Mouse (Mus musculus) hindbrain, embryonic 11.5 days (tissue): ENCODE data around the gene Inha. TPM values are rescaled to one million over a fixed set of nuclear protein-coding genes. Genes with fewer than 3 reads are reported as not detected.

ENCODE experiments used
- ATAC-seq: fragments of 200-750 bp; cut with Nextera tagmentation; 2 replicates; pipeline ENCODE4 v1.8.0; 2017; ENCODE audit warnings: mild to moderate bottlenecking, moderate TSS enrichment, moderate library complexity; ENCODE audit not compliant: low FRiP score
- DNase-seq: peaks from one replicate; pipeline ENCODE4 v3.0.0-alpha.2; 2015; ENCODE audit warnings: low spot score
- H3K27ac ChIP-seq: fragments of 300-500 bp; sonication (generic); 2 replicates; pipeline ENCODE4 v1.5.1; 2014; ENCODE audit warnings: mild to moderate bottlenecking, low read depth, low read length
- H3K27me3 ChIP-seq: fragments of 300-500 bp; sonication (generic); 2 replicates; pipeline ENCODE4 v1.6.1; 2014; ENCODE audit warnings: mild to moderate bottlenecking, low read length, moderate library complexity, mixed read lengths; ENCODE audit not compliant: control insufficient read depth, insufficient read depth
- H3K36me3 ChIP-seq: fragments of 300-500 bp; sonication (generic); 2 replicates; pipeline ENCODE4 v1.6.1; 2014; ENCODE audit warnings: mild to moderate bottlenecking, low read length, moderate library complexity, mixed read lengths; ENCODE audit not compliant: control insufficient read depth, insufficient read depth
- H3K4me1 ChIP-seq: fragments of 300-500 bp; sonication (generic); replicated peaks from 2 replicates; pipeline ENCODE4 v1.6.1; 2014; ENCODE audit warnings: low read length, mixed read lengths; ENCODE audit not compliant: control insufficient read depth, insufficient read depth
- H3K4me2 ChIP-seq: fragments of 300-500 bp; sonication (generic); replicated peaks from 2 replicates; pipeline ENCODE4 v1.6.1; 2014; ENCODE audit warnings: mild to moderate bottlenecking, low read depth, low read length
- H3K4me3 ChIP-seq: fragments of 300-500 bp; sonication (generic); 2 replicates; pipeline ENCODE4 v1.5.1; 2014; ENCODE audit warnings: low read depth, low read length
- H3K9ac ChIP-seq: fragments of 300-500 bp; sonication (generic); 2 replicates; pipeline ENCODE4 v1.6.1; 2014; ENCODE audit warnings: low read depth, low read length
- H3K9me3 ChIP-seq: fragments of 300-500 bp; sonication (generic); 2 replicates; pipeline ENCODE4 v1.6.1; 2016; ENCODE audit warnings: low read length; ENCODE audit not compliant: control insufficient read depth
- WGBS: fragments of 180-500 bp; shearing (Covaris S2); extraction: QIAGEN DNeasy Blood & Tissue Kit; methylation state at CpG from one replicate; pipeline ENCODE4 v1.1.7; 2014; 5-methylcytosine and 5-hydroxymethylcytosine counted together
- polyA plus RNA-seq: library from polyadenylated mRNA; unstranded; fragments of >200 nt; fragmentation: Nextera tagmentation; extraction: Ambion mirVana; gene quantifications from 2 replicates; pipeline ENCODE4 v1.2.1, GENCODE M21; 2014

Inha gene
- polyA plus RNA-seq, 1 experiment from 2014 or later: 2.0 TPM

GRCm38 (mm10) chr1:75521321-75522031 is 14.6 kb downstream of the Inha start, which contains the start of gene Stk11ip:
TSS of gene Stk11ip (plus strand) at chr1:75521529.
- ATAC-seq: peak; percentile 97
- WGBS: under 1% methylated on average over 46 of the region's 46 CpGs

DNA sequence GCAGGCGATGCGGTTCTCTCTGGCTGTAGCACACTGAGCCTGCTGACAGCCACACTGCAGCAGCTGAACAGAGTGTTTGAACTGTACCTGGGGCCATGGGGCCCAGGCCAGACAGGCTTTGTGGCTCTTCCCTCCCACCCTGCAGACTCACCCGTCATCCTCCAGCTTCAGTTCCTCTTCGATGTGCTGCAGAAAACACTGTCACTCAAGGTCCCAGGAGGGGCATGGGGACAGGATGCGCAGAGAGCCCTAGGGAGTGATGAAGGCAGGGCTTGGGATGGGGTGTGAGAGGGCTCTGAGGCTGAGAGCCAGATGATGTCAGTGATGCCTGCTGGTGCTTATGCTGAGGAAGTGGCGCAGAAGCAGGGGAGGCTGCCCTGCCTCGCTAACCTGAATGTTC is 17.8 kb downstream of the Inha start:
- Histone ChIP-seq H3K4me1 (no peaks in the 10 kb centered on the region), H3K4me2 (no peak overlapping the region), H3K9ac (no peak overlapping the region), H3K36me3 (0 out of 2 replicates have a peak, but pooled peaks cover 4% of the 10 kb centered on the region), H3K4me3 (no peak overlapping the region), H3K9me3 (no peaks in the 10 kb centered on the region), H3K27ac (no peak overlapping the region), H3K27me3 (no peaks in the 10 kb centered on the region)
- no peak for DNase-seq
- no peak for ATAC-seq
- WGBS: 93% methylated on average over 7 of the region's 7 CpGs

More at GRCm38 (mm10) chr1:75521321-75522031, 14.6 kb downstream of the Inha start, which contains the start of gene Stk11ip:
- no peaks in the 10 kb centered on the region for H3K9me3 ChIP-seq
- no peaks in the 10 kb centered on the region for H3K36me3 ChIP-seq
- H3K27me3 ChIP-seq: no peaks in the 10 kb centered on the region
- H3K27ac ChIP-seq: peak within 1 kb of the TSS; percentile 80
- peak within 1 kb of the TSS; percentile 51 for H3K9ac ChIP-seq
- peak within 1 kb of the TSS; percentile 56 for H3K4me2 ChIP-seq
- DNase-seq: peak; percentile 98
- no peaks in the 10 kb centered on the region for H3K4me1 ChIP-seq
- peak within 1 kb of the TSS; percentile 65 for H3K4me3 ChIP-seq

DNA sequence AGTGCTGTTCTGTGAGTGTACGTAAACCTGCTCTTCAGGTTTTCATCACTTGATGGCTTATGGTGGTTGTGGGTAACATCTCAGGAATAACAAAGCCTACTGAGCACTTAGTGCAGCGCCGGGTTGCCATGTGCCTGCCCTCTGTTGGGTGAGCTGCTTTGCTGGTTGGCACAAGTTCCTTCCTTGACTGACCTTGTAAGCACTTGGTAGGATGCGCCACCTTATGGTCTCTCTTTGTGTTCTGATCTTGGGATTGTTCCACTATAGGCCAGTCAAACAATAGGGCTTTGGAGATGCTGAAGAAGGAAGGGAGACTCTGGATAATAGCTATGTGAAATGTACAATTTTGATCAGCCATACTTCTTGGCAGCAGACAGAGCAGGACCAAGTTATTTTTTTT is 23.7 kb downstream of the Inha start:
- 82% methylated on average over 4 of the region's 4 CpGs for WGBS
- ATAC-seq (no peak), DNase-seq (no peak)
- Histone ChIP-seq H3K27ac (no peak overlapping the region), H3K36me3 (0 out of 2 replicates have a peak, but pooled peaks cover 4% of the 10 kb centered on the region), H3K4me2 (no peak overlapping the region), H3K27me3 (no peaks in the 10 kb centered on the region), H3K4me1 (no peaks in the 10 kb centered on the region), H3K4me3 (no peak overlapping the region), H3K9ac (no peak overlapping the region), H3K9me3 (no peaks in the 10 kb centered on the region)

DNA sequence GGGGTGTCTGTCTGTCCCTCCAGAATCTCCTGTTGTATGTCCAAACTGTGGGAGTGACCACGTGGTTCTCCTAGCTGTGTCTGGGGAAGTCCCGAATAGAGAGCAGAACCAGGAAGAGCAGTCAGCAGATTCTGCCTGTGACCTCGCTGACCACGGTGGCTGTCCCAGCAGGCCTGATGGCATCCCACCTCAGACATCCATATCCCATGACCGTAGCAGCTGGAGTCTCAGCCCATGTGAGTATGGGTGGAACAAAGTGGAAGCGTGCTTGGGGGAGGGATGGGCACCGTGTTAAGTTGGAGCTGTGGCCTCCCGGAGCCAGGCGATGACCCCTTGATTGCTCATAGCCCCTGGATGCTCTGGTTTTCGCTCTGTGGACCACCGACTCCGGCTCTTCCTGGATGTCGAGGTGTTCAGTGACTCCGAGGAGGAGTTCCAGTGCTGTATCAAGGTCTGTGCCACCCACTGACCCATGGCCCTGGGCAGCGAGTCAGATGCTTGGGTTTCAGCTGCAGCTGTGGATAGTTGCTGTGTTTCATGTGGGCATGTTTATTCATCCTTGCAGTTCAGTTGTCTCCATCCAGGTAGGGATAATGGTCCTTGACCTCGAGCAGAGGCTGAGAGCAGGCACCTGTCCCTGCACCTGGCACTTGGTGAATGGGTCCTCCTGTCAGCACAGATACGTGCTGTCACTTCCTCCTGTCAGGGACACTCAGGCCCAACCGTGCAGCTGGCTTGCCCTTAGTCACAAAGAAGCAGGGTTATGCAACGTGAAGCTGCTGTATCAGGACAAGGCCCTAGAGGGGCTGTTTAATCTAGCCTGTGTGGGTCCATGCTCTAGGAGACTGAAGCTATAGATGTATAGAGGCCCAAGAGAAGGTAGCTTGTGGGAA is 25.6 kb downstream of the Inha start:
- Histone ChIP-seq H3K4me3 (no peak overlapping the region), H3K27ac (no peak overlapping the region), H3K4me2 (no peak overlapping the region), H3K9me3 (no peaks in the 10 kb centered on the region), H3K36me3 (no peaks in the 10 kb centered on the region), H3K27me3 (no peaks in the 10 kb centered on the region), H3K4me1 (no peaks in the 10 kb centered on the region), H3K9ac (no peak overlapping the region)
- WGBS: 91% methylated on average over 19 of the region's 19 CpGs
- DNase-seq (no peak), ATAC-seq (no peak)

GRCm38 (mm10) chr1:75533325-75534252 is 26.7 kb downstream of the Inha start:
- no peak overlapping the region for H3K4me2 ChIP-seq
- no peak for ATAC-seq
- no peak overlapping the region for H3K4me3 ChIP-seq
- H3K27me3 ChIP-seq: no peaks in the 10 kb centered on the region
- no peaks in the 10 kb centered on the region for H3K9me3 ChIP-seq
- H3K9ac ChIP-seq: no peak overlapping the region
- no peaks in the 10 kb centered on the region for H3K4me1 ChIP-seq
- no peaks in the 10 kb centered on the region for H3K36me3 ChIP-seq
- H3K27ac ChIP-seq: no peak overlapping the region
- WGBS: 84% methylated on average over 19 of the region's 19 CpGs
- DNase-seq: no peak

DNA sequence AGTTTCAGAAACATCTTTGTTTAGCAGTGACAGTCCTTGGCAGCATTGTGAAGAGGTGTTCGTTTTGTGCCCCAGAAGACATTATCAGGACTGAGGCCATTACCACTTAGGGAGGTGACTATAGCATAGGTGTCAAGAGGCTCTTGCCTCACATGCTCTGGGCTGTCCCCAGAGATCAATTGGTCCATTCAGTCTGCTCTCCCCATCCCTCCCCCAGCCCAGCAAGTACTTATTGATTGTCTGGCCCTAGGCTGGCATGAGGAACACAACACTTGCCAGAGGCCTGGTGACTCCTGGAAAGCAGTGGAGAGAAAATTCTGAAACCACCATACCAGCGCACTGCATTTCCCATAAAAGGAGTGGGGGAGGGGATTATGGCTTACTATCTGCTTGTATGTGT is 30.7 kb downstream of the Inha start:
- DNase-seq (no peak), ATAC-seq (no peak)
- no peak overlapping the region for H3K4me2 ChIP-seq
- no peaks in the 10 kb centered on the region for H3K36me3 ChIP-seq
- WGBS: 86% methylated on average over 2 of the region's 2 CpGs
- H3K4me1 ChIP-seq: no peaks in the 10 kb centered on the region
- H3K9ac ChIP-seq: no peak overlapping the region
- H3K27me3 ChIP-seq: no peaks in the 10 kb centered on the region
- no peak overlapping the region for H3K4me3 ChIP-seq
- no peaks in the 10 kb centered on the region for H3K9me3 ChIP-seq
- no peak overlapping the region for H3K27ac ChIP-seq

GRCm38 (mm10) chr1:75538597-75539190 is 31.8 kb downstream of the Inha start:
- ATAC-seq: no peak
- WGBS: 89% methylated on average over 9 of the region's 9 CpGs
- H3K4me2 ChIP-seq: no peak overlapping the region
- no peaks in the 10 kb centered on the region for H3K27me3 ChIP-seq
- H3K4me1 ChIP-seq: no peaks in the 10 kb centered on the region
- H3K9me3 ChIP-seq: no peaks in the 10 kb centered on the region
- DNase-seq: no peak
- no peak overlapping the region for H3K4me3 ChIP-seq
- no peak overlapping the region for H3K9ac ChIP-seq
- H3K36me3 ChIP-seq: no peaks in the 10 kb centered on the region
- no peak overlapping the region for H3K27ac ChIP-seq

DNA sequence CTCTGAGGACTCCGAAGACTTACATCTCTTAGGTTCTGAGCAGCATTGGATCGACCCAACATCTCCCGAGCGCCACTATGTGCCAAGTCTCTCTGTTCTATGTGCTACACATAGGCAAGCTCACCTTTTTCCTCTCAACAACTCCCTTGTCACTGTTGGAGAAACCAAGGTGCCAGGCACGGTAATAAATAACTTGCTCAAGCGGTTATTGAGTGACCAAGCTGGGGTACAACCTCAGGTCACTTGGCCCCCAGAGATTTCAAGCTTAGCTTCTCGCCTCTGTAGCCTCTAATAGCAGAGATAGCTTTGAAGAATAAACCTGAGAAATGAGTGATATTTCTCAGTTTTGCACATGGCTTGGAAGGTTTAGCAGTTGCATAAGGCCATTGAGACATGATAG is 34.6 kb downstream of the Inha start:
- WGBS: 89% methylated on average over 7 of the region's 7 CpGs
- H3K4me2 ChIP-seq: no peak overlapping the region
- DNase-seq: no peak

More for the DNA sequence above, 34.6 kb downstream of the Inha start:
- Histone ChIP-seq H3K36me3 (no peaks in the 10 kb centered on the region), H3K4me3 (no peak overlapping the region), H3K9ac (no peak overlapping the region), H3K27ac (no peak overlapping the region), H3K4me1 (no peaks in the 10 kb centered on the region), H3K27me3 (no peaks in the 10 kb centered on the region), H3K9me3 (no peaks in the 10 kb centered on the region)
- no peak for ATAC-seq
